Mouse (Mus musculus) telencephalon, adult 2 months (tissue): ENCODE results near the gene Defb23.

Experiments
- DNase-seq: peaks from one replicate; pipeline ENCODE4 v3.0.0-alpha.2; 2011; ENCODE audit warnings: low read depth, low spot score

Gene Defb23

GRCm38 (mm10) chr2:152464570-152465150, at the start of gene Defb23:
Gene Defb23, minus strand, starts transcription at chr2:152464620.
- no peak for DNase-seq

GRCm38 (mm10) chr2:152511592-152511991, 47.2 kb upstream of the Defb23 start, which contains the start of gene Defb26:
Gene Defb26, minus strand, starts transcription at chr2:152511692.
- no peak for DNase-seq

GRCm38 (mm10) chr2:152503950-152504349, 39.5 kb upstream of the Defb23 start:
- no peak for DNase-seq

GRCm38 (mm10) chr2:152500863-152501229, 36.4 kb upstream of the Defb23 start:
- no peak for DNase-seq

- peak; percentile 18 for DNase-seq
Observed at GRCm38 (mm10) chr2:152500204-152500862, 35.9 kb upstream of the Defb23 start.

- DNase-seq = no peak
Observed at GRCm38 (mm10) chr2:152498020-152498419, 33.6 kb upstream of the Defb23 start.

- no peak for DNase-seq
Observed at GRCm38 (mm10) chr2:152493151-152493550, 28.7 kb upstream of the Defb23 start.

- DNase-seq = no peak
Observed at GRCm38 (mm10) chr2:152490038-152490437, 25.6 kb upstream of the Defb23 start, which contains the start of gene Defb22. Gene Defb22, minus strand, starts transcription at chr2:152490138.

- DNase-seq = no peak
Observed at GRCm38 (mm10) chr2:152487024-152487423, 22.6 kb upstream of the Defb23 start.

GRCm38 (mm10) chr2:152481726-152482125, 17.3 kb upstream of the Defb23 start:
- DNase-seq = no peak

GRCm38 (mm10) chr2:152480881-152481280, 16.5 kb upstream of the Defb23 start:
- DNase-seq = no peak

- no peak for DNase-seq
Observed at GRCm38 (mm10) chr2:152476763-152477162, 12.3 kb upstream of the Defb23 start, which contains the start of gene Defb20. Gene Defb20, plus strand, starts transcription at chr2:152477063.

- DNase-seq = no peak
Observed at GRCm38 (mm10) chr2:152472434-152472833, 8.0 kb upstream of the Defb23 start.

- DNase-seq = peak; percentile 17
Observed at GRCm38 (mm10) chr2:152470973-152471372, 6.6 kb upstream of the Defb23 start.

- DNase-seq = no peak
Observed at GRCm38 (mm10) chr2:152459241-152459640, 5.2 kb downstream of the Defb23 start.

GRCm38 (mm10) chr2:152452101-152452781, 12.2 kb downstream of the Defb23 start:
- DNase-seq = no peak

GRCm38 (mm10) chr2:152450241-152450640, 14.2 kb downstream of the Defb23 start:
- DNase-seq = no peak

GRCm38 (mm10) chr2:152447461-152447860, 17.0 kb downstream of the Defb23 start:
- DNase-seq = no peak

GRCm38 (mm10) chr2:152446642-152447041, 17.8 kb downstream of the Defb23 start:
- DNase-seq = no peak

GRCm38 (mm10) chr2:152443281-152443680, 21.1 kb downstream of the Defb23 start:
- no peak for DNase-seq

- no peak for DNase-seq
Observed at GRCm38 (mm10) chr2:152442322-152442721, 22.1 kb downstream of the Defb23 start.

- DNase-seq = no peak
Observed at GRCm38 (mm10) chr2:152439833-152440232, 24.6 kb downstream of the Defb23 start.

GRCm38 (mm10) chr2:152438963-152439362, 25.5 kb downstream of the Defb23 start:
- DNase-seq = no peak
